Mouse (Mus musculus) skeletal muscle tissue, adult 2 months (tissue): Measurements from ENCODE around the gene Armh3.
"Not testable (repeated sequence)": the region's sequence is repeated elsewhere in the genome, so short reads cannot be mapped to it uniquely, and the experiment has no call there.

Experiments
- DNase-seq: peaks from one replicate; pipeline ENCODE4 v3.0.0-alpha.2; 2012; ENCODE audit warnings: low read depth, low spot score

The Armh3 gene

DNA sequence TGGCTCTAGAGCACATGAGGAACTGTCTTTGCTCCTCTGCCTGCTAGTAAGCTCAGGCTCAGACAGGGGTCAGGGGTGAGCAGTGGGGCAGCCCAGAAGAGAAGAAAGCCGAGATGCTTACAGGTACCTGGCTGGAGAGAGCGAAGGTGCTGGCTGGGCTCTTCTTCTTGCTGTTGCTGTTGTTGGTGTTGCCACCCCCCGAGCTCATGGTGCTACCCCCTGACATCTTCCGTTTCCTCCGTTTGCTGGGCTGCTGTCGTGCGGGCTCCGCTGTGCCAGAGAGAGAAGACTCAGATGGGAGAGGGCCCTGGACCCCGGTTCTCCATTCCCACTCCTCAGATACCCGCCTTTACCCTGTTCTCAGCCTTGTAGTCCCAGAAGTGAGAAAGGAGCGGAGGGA lies 35.6 kb upstream of the Armh3 start:
- no peak for DNase-seq

DNA sequence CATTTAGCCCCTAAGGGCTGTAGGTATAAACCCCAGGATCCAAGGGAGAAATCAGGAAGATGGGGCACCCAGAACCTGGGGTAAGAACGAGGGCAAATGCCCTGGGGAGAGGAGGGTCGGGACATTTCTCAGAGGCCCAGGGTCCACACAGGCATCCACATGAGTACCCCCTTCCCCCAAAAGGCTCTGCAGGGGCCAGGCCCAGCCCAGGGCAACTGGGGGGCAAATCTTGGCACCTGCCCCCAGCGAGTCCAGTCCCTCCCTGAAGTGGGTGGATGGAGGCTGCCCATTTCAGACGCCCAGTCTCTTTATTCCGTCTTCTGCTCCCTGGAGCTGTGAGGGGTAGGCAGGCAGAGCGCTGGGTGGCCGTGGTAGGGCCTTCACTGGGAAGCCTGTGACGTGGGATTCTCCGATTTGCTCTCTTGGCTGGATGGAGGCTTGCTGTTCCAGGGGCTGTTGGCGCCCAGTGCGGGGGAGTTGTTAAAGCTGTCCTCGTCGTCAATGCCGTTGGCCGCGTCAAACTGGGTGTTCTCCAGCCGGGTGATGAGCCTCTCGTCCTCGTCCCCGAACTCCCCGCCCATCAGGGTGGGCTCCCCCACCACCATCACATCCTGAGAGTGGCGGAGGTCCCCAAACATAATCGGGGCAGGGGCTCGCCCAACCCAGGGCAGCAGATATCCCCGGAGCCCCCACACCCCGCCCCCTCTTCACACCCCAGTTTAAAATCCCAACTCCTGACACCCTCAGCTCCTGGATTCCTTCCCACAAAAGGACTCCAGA lies 34.6 kb upstream of the Armh3 start:
- DNase-seq, result no peak

DNA sequence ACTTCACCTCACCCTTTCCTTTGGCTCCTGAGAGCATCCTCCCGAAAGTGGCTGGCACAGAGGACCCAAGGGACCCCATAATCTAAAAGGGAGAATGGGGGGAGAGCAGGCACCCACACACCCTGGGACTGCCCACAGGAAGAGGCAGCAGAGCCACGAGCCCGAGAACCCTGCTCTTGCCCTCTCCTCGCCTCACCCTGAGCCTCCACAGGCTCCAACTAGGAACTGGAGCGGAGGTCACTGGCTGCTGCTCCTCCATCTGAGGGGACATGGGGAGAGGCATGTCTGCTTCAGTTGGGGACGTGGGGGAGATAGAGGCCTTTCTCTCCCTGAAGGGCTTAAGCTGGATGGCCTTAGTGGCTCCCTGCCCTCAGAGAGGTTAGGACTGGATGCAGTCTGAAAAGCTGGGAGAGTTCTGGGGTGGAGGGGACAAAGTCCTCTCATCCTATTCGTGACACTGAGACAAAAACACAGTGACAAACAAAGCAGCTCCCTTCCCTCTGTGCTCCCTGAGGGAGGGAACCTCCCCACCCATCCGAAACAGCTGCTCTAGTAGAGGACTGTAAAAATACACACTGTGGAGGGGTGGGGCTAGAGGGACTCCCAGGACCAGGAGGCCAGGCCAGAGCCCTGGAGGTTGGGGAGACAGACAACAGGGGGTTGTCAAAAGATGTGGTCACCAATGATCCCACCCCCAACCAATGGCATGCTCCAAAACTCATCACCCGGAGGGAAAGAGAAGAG lies 33.6 kb upstream of the Armh3 start:
- DNase-seq, result no peak

GRCm38 (mm10) chr19:46030196-46030983 lies 32.1 kb upstream of the Armh3 start:
- no peak for DNase-seq

- no peak for DNase-seq
Measured at GRCm38 (mm10) chr19:46029652-46030051, 31.4 kb upstream of the Armh3 start.

DNA sequence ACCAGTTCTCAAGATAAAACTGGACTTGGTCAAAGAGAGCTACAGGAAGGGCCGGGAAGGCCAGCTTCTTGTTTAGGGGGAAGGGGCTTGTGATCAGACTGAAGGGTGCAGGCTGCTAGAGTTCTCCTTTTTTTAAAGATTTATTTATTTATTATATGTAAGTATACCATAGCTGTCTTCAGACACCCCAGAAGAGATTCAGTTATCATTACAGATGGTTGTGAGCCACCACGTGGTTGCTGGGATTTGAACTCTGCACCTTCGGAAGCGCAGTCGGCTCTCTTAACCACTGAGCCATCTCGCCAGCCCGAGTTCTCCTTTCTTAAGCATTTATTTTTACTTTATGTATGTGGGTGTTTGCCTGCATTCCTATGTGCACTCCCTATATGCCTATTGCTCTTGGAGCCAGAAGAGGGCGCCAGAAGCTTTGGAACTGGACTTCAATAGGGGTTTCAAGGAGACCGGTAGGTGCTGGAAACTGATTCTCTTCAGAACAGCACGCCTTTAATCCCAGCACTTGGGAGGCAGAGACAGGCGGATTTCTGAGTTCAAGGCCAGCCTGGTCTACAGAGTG lies 30.5 kb upstream of the Armh3 start:
- DNase-seq, result no peak

- DNase-seq, result no peak
Measured at GRCm38 (mm10) chr19:46026567-46026966, 28.3 kb upstream of the Armh3 start.

DNA sequence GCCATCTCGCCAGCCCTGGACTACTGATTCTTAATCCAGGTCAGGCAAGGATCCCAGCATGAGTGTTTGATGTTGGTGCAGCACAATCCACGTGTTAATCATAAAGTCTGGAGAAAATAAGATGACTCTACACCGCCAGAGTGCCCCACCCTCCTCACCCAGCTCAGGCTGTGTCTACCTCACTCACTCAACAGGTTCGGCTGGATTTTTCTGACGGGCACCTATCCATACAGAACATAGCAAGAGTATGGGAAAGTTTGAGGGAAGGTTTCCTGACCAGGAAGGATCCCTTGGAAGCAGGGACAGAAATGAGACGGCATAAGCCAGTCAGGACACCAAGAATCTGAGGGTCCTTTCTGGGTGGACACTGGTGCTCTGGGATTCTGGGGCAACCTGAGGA lies 26.7 kb upstream of the Armh3 start:
- no peak for DNase-seq

GRCm38 (mm10) chr19:46016023-46016422 lies 17.7 kb upstream of the Armh3 start:
- no peak for DNase-seq

- DNase-seq, result peak; percentile 85
Measured at GRCm38 (mm10) chr19:46014572-46015178, 16.4 kb upstream of the Armh3 start.

GRCm38 (mm10) chr19:46005680-46006079 lies 7.4 kb upstream of the Armh3 start:
- DNase-seq, result no peak

DNA sequence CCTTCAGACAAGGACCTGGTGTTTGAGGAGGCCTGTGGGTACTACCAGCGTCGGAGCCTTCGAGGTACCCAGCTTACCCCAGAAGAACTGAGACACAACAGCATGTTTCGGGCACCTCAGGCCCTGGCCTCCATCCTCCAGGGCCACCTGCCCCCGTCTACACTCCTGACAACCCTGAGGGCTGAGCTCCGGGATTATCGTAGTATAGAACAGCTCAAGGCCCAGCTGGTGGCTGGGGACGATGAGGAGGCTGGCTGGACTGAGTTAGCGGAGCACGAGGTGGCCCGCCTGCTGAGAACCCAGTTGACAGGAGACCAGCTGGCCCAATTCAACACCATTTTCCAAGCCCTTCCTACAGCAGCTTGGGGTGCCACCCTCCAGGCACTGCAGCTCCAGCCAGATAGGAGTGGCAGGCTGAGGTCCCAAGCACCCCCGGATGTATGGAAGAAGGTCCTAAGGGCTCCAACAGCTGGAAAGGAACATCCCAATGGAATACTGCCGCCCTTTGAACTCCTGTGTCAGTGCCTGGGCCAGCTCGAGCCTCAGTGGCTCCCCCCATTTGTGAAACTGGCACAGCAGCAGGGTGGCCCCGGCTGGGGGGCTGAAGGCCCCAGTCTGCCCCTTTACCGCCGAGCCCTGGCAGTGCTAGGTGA lies 6.7 kb upstream of the Armh3 start:
- no peak for DNase-seq

GRCm38 (mm10) chr19:46003371-46004226 lies 5.3 kb upstream of the Armh3 start, which contains the start of gene Hps6:
TSS of gene Hps6 (plus strand) at chr19:46003508.
- peak; percentile 80 for DNase-seq

GRCm38 (mm10) chr19:46002279-46002678 lies 4.0 kb upstream of the Armh3 start:
- DNase-seq, result no peak

DNA sequence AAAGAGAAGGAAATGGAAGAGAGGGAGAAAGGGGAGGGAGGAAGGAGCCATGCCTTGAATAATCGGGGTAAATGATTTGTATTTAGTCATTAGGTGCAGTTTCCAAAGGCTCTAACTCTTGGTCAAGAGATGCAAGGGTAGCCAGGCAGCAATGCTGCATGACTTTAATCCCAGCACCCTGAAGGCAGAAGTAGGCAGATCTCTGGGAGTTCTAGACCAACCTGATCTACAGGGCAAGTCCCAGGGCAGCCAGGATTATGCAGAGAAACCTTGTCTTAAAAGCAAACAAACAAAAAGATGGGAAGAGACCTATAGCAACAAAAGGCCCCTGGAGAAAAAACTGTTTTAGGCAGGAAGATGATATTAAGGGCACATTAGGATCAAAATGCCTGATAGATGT lies 1.1 kb upstream of the Armh3 start:
- no peak for DNase-seq

- DNase-seq, result no peak
Measured at GRCm38 (mm10) chr19:45998694-45999217, 468 bp upstream of the Armh3 start.

DNA sequence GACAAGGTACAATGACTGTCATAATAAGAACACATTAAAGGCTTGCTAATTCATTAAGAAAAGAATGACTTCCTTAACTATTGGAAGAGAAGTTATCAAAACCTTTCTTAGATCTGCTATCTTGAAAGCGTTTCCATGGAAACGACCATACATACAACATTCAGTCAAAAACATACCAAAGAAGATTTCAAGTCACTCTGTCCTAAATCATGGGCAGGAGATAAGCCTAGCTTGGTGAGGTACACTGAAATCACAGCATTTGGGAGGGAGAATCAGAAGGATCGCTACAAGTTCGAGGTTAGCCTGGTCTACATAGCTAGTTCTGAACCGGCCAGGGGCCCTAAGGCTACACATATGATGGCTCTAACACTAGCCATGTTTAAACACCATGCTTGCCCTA lies 923 bp downstream of the Armh3 start:
- no peak for DNase-seq

GRCm38 (mm10) chr19:45993981-45994737 lies 4.1 kb downstream of the Armh3 start:
- DNase-seq, result no peak

- DNase-seq, result not testable (repeated sequence)
Measured at GRCm38 (mm10) chr19:45993441-45993840, 4.8 kb downstream of the Armh3 start.
